Mouse (Mus musculus) kidney, postnatal 25 days (tissue): Measurements from ENCODE around the gene Map3k20.

Source experiments
- DNase-seq, 2 experiments: peaks; one replicate each; pipeline ENCODE4 v3.0.0; 2021; ENCODE audit warnings: mixed read lengths in 2 of 2

The Map3k20 gene

GRCm38 (mm10) chr2:72438941-72439533, 153.6 kb downstream of the Map3k20 start:
- DNase-seq, result peak; percentile 11 to 51

- DNase-seq, result no peak
Observed at GRCm38 (mm10) chr2:72441010-72441409, 155.6 kb downstream of the Map3k20 start.

GRCm38 (mm10) chr2:72442825-72443224, 157.4 kb downstream of the Map3k20 start:
- DNase-seq, result no peak

GRCm38 (mm10) chr2:72443960-72444359, 158.5 kb downstream of the Map3k20 start:
- no peak for DNase-seq

- DNase-seq, result no peak
Observed at GRCm38 (mm10) chr2:72446106-72446505, 160.7 kb downstream of the Map3k20 start.

- DNase-seq, result no peak
Observed at GRCm38 (mm10) chr2:72446615-72447014, 161.2 kb downstream of the Map3k20 start.

GRCm38 (mm10) chr2:72453563-72453962, 168.1 kb downstream of the Map3k20 start:
- no peak for DNase-seq

GRCm38 (mm10) chr2:72456189-72456588, 170.8 kb downstream of the Map3k20 start:
- no peak for DNase-seq

GRCm38 (mm10) chr2:72464376-72465014, 179.1 kb downstream of the Map3k20 start:
- DNase-seq, result no peak

GRCm38 (mm10) chr2:72467604-72468003, 182.2 kb downstream of the Map3k20 start:
- no peak for DNase-seq

- DNase-seq, result no peak
Observed at GRCm38 (mm10) chr2:72471415-72472070, 186.1 kb downstream of the Map3k20 start.

GRCm38 (mm10) chr2:72474531-72475287, 189.3 kb downstream of the Map3k20 start:
- no peak for DNase-seq

GRCm38 (mm10) chr2:72475423-72475796, 190.0 kb downstream of the Map3k20 start:
- no peak for DNase-seq

GRCm38 (mm10) chr2:72475797-72476485, 190.5 kb downstream of the Map3k20 start, which contains the start of gene Cdca7:
Gene Cdca7, plus strand, starts transcription at chr2:72476159.
- peak; percentile 76 to 84 for DNase-seq

- peak; percentile 40 to 61 for DNase-seq
Observed at GRCm38 (mm10) chr2:72476486-72477211, 191.2 kb downstream of the Map3k20 start.

- DNase-seq, result peak; percentile 65 to 70
Observed at GRCm38 (mm10) chr2:72477221-72477620, 191.8 kb downstream of the Map3k20 start.

GRCm38 (mm10) chr2:72478176-72478575, 192.7 kb downstream of the Map3k20 start:
- no peak for DNase-seq

- DNase-seq, result no peak
Observed at GRCm38 (mm10) chr2:72478921-72479320, 193.5 kb downstream of the Map3k20 start.

GRCm38 (mm10) chr2:72479818-72480217, 194.4 kb downstream of the Map3k20 start:
- DNase-seq, result no peak

- peak in 1 of 2 experiments; percentile 44 for DNase-seq
Observed at GRCm38 (mm10) chr2:72491650-72492049, 206.2 kb downstream of the Map3k20 start.
